ENCODE assay signal across 8 mouse cellular contexts in the genomic region with DNA sequence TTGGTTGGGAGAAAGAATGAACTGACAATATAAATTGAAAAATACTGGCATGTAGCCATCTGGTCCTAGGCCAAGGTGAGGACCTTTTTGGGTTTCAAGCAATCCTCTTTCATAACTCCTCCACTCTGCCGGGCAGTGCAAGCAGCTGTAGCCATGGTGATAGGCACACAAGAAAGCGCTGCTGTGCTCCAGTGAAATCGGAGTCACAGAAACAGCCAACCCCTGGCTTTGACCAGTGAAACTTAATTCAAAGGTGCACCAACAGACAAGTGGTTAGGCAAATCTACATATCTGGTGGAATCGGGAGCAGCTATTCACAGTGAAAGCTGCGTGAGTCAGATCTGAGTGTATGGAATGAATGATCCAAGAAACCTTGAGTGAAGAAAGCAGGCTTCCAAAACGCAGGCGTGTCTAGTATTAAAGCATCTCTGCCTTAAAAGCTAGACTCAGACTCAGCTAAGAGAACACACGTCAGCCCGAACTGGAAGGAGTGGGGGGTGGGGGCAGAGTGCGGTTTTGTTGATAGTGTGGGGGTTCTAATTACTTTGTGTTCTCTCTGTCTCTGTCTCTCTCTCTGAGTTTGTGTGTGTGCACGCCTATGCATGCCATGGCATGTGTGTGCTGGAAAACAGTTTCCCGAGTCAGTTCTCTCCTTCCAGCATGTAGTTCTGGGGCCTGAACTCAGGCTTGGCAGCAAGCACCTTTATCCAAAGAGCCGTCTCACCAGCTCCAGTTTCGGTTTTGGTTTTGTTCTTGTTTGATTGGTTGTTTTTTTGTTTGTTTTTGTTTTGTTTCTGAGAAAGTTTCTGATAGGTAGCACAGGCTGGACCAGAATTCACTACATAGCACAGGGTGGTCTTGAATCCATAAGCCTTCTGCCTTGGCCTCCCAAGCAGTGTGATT. TPM values are rescaled to one million over a fixed set of nuclear protein-coding genes. Genes with fewer than 3 reads are reported as not detected.
DNase-seq lines count a peak whose midpoint lies in the region; ATAC-seq lines count a peak whose summit lies in the region.

No protein-coding gene starts in this region.

- H3K4me1 ChIP-seq in kidney, embryonic 16.5 days (ENCODE audit: insufficient read depth, low read length), result peaks cover 10% of the 10 kb centered on the region
- H3K4me1 ChIP-seq in midbrain, embryonic 12.5 days, result no peaks in the 10 kb centered on the region

- WGBS in kidney, embryonic 16.5 days, result 48% methylated on average over 14 of the region's 14 CpGs
- WGBS in midbrain, embryonic 12.5 days, result 68% methylated on average over 14 of the region's 14 CpGs

- H3K9ac ChIP-seq in kidney, embryonic 16.5 days (replicated peaks; ENCODE audit: low read length), result no peak overlapping the region
- no peak overlapping the region for H3K9ac ChIP-seq in midbrain, embryonic 12.5 days (replicated peaks)

- peak; percentile 8 for DNase-seq in frontal cortex, postnatal 36 days (ENCODE audit: low spot score in 2 of 2)
- no peak for DNase-seq in frontal cortex, postnatal 25 days (ENCODE audit: low spot score in 2 of 2)
- DNase-seq in testis, postnatal 10 days (ENCODE audit: low spot score), result peak; percentile 68
- no peak for DNase-seq in testis, postnatal 14 days (ENCODE audit: low spot score)
- no peak for DNase-seq in thymus, postnatal 25 days

- no peak overlapping the region for H3K4me2 ChIP-seq in kidney, embryonic 16.5 days (replicated peaks; ENCODE audit: low read depth, low read length)
- no peak overlapping the region for H3K4me2 ChIP-seq in midbrain, embryonic 12.5 days (replicated peaks)

- H3K4me3 ChIP-seq in kidney, embryonic 16.5 days (ENCODE audit: low read length), result no peak overlapping the region
- no peak overlapping the region for H3K4me3 ChIP-seq in midbrain, embryonic 12.5 days

- no peaks in the 10 kb centered on the region for H3K9me3 ChIP-seq in kidney, embryonic 16.5 days (ENCODE audit: low read length)
- H3K9me3 ChIP-seq in midbrain, embryonic 12.5 days, result no peaks in the 10 kb centered on the region

- ATAC-seq in kidney, embryonic 16.5 days (ENCODE audit: low FRiP score, low TSS enrichment), result peak; percentile 89; the same call in 1 of the 2 replicates
- ATAC-seq in midbrain, embryonic 12.5 days (ENCODE audit: low FRiP score, low read depth), result peak; percentile 54; the same call in 1 of the 2 replicates
- ATAC-seq in erythroid progenitor cell, adult 5-6 weeks (replicated peaks; ENCODE audit: low FRiP score, poor library complexity, severe bottlenecking), result no peak

- peak overlapping the region; percentile 12; the same call in 1 of the 2 replicates for H3K27ac ChIP-seq in kidney, embryonic 16.5 days (ENCODE audit: low read length)
- H3K27ac ChIP-seq in midbrain, embryonic 12.5 days (replicated peaks), result no peak overlapping the region

- H3K36me3 ChIP-seq in kidney, embryonic 16.5 days (ENCODE audit: insufficient read depth, low read length), result peaks cover 39% of the 10 kb centered on the region
- H3K36me3 ChIP-seq in midbrain, embryonic 12.5 days, result no peaks in the 10 kb centered on the region

- no peaks in the 10 kb centered on the region for H3K27me3 ChIP-seq in kidney, embryonic 16.5 days (ENCODE audit: insufficient read depth, low read length)
- peaks cover 13% of the 10 kb centered on the region; the same call in 1 of the 2 replicates for H3K27me3 ChIP-seq in midbrain, embryonic 12.5 days

RNA-seq across cellular contexts. Expression of a gene that starts 44.8 kb away (rescaled TPM):
- polyA plus RNA-seq in kidney, embryonic 16.5 days (2015; fragmentation: Nextera tagmentation; extraction: Ambion mirVana), result 21.1 and 21.7 TPM in 2 replicates
- 8.9 and 9.0 TPM in 2 replicates for polyA plus RNA-seq in midbrain, embryonic 12.5 days (2016; fragmentation: Nextera tagmentation; extraction: Ambion mirVana)
- 31.0 and 61.6 TPM in 2 replicates for total RNA-seq in erythroid progenitor cell, adult 5-6 weeks (2015; ENCODE audit: low replicate concordance)
- total RNA-seq in erythroid progenitor cell, adult 5-6 weeks (2017; ENCODE audit: low replicate concordance), result 52.2 and 109 TPM in 2 replicates

Comparison
In these comparisons a context has a peak if more than half of its experiments do, and no peak if none do; other contexts are left out.
1. DNase-seq: peak in frontal cortex, postnatal 36 days (2 of 2) and testis, postnatal 10 days (single experiment); none in frontal cortex, postnatal 25 days (0 of 2), testis, postnatal 14 days (single experiment) and thymus, postnatal 25 days (single experiment).